Mouse (Mus musculus) cortical plate, adult 2 months (tissue): Measurements from ENCODE around the gene Stard3. TPM values are rescaled to one million over a fixed set of nuclear protein-coding genes. Genes with fewer than 3 reads are reported as not detected.

Experiments used
- H3K27ac ChIP-seq: fragments of 200-500 bp; 2 replicates; pipeline ENCODE4 v1.5.1; 2012; ENCODE audit warnings: low read length, control low read depth, inconsistent platforms; ENCODE audit not compliant: insufficient read depth
- H3K4me1 ChIP-seq: fragments of 200-500 bp; 2 replicates; pipeline ENCODE4 v1.6.1; 2011; ENCODE audit warnings: low read length; ENCODE audit not compliant: control insufficient read depth, insufficient read depth
- H3K4me3 ChIP-seq: fragments of 200-500 bp; 2 replicates; pipeline ENCODE4 v1.5.1; 2011; ENCODE audit warnings: mild to moderate bottlenecking, low read length, control low read depth; ENCODE audit not compliant: insufficient read depth
- CTCF ChIP-seq: fragments of 200-500 bp; IDR thresholded peaks from 2 replicates; pipeline ENCODE4 v1.5.1; 2011; ENCODE audit warnings: mild to moderate bottlenecking, control low read depth, low read length; ENCODE audit not compliant: insufficient read depth; ENCODE audit errors: extremely low read depth
- POLR2A ChIP-seq: fragments of 200-500 bp; IDR thresholded peaks from 2 replicates; pipeline ENCODE4 v1.6.1; 2011; ENCODE audit warnings: mild to moderate bottlenecking, low read length, control low read depth; ENCODE audit not compliant: insufficient read depth; ENCODE audit errors: extremely low read depth
- polyA plus RNA-seq: library from polyadenylated mRNA; depleted of rRNA; stranded (reverse); fragments of >200 nt; gene quantifications from 2 replicates; pipeline ENCODE4 v1.2.3, GENCODE M21; 2012

Gene Stard3
- polyA plus RNA-seq, 1 experiment = 70.8 TPM

GRCm38 (mm10) chr11:98367863-98368186 is 9.7 kb downstream of the Stard3 start:
- Histone ChIP-seq H3K4me3 (no peak overlapping the region), H3K27ac (no peak overlapping the region), H3K4me1 (peaks cover 6% of the 10 kb centered on the region)
- no peak for TF ChIP-seq CTCF
- TF ChIP-seq POLR2A = no peak

GRCm38 (mm10) chr11:98369337-98369736 is 11.2 kb downstream of the Stard3 start:
- Histone ChIP-seq H3K27ac (no peak overlapping the region), H3K4me1 (peaks cover 6% of the 10 kb centered on the region), H3K4me3 (no peak overlapping the region)
- TF ChIP-seq CTCF (no peak), POLR2A (no peak)

GRCm38 (mm10) chr11:98370588-98370987 is 12.4 kb downstream of the Stard3 start:
- Histone ChIP-seq H3K27ac (no peak overlapping the region), H3K4me3 (no peak overlapping the region), H3K4me1 (peaks cover 6% of the 10 kb centered on the region)
- no peak for TF ChIP-seq POLR2A
- no peak for TF ChIP-seq CTCF

GRCm38 (mm10) chr11:98371556-98372240 is 13.5 kb downstream of the Stard3 start:
- H3K27ac ChIP-seq = peak overlapping the region; percentile 9; the same call in 1 of the 2 replicates
- no peak for TF ChIP-seq POLR2A
- no peak for TF ChIP-seq CTCF
- H3K4me1 ChIP-seq = peaks cover 6% of the 10 kb centered on the region
- H3K4me3 ChIP-seq = no peak overlapping the region

DNA sequence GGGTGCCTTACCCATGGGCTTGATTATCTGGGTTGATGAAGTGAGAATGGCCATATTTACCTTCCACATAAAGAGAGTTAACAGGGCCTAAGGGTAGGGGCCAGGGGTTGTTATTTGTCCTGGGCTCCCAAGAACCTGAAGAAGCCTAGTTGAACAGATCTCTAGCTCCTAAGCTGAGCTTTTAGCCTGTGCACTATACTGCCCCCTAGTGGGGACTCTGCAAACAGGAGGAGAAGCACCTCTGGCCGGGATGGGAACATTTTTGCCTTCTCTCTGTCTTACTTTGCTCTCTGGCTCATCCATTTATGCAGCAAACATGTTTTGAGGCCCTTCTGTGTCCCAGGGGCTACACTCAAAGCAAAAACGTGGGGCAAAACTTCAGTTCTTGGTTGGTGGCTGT is 14.2 kb downstream of the Stard3 start:
- H3K4me1 ChIP-seq = peaks cover 4% of the 10 kb centered on the region
- H3K27ac ChIP-seq = peak overlapping the region; percentile 9; the same call in 1 of the 2 replicates
- no peak overlapping the region for H3K4me3 ChIP-seq
- TF ChIP-seq CTCF = peak; percentile 86
- no peak for TF ChIP-seq POLR2A

DNA sequence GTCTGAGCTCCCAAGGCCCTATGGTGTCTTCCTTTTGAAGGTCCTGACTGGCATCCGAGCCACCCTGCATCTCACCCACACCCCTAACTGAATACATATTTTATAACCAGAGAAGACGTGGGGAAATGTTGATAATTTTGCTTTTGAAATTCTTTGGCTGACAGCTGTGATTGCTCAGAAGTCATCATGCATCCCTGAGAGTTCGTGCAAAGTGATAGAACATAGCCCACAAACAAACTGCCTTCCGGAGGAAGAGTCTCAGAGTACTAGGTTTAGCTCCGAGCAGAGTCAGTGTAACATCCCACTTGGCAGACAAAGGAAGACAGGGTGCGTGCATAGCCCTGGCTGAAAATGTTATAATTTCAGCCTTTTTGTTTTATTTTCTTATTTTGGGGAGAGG is 15.1 kb downstream of the Stard3 start:
- Histone ChIP-seq H3K27ac (no peak overlapping the region), H3K4me1 (no peaks in the 10 kb centered on the region), H3K4me3 (no peak overlapping the region)
- TF ChIP-seq POLR2A = no peak
- no peak for TF ChIP-seq CTCF

- no peak overlapping the region for H3K27ac ChIP-seq
- H3K4me3 ChIP-seq = no peak overlapping the region
- H3K4me1 ChIP-seq = no peaks in the 10 kb centered on the region
- TF ChIP-seq POLR2A (no peak), CTCF (no peak)
Measured at GRCm38 (mm10) chr11:98374266-98374665, 16.1 kb downstream of the Stard3 start.

GRCm38 (mm10) chr11:98376756-98377155 is 18.6 kb downstream of the Stard3 start:
- Histone ChIP-seq H3K4me1 (no peaks in the 10 kb centered on the region), H3K4me3 (no peak overlapping the region), H3K27ac (no peak overlapping the region)
- TF ChIP-seq CTCF = no peak
- TF ChIP-seq POLR2A = no peak

- Histone ChIP-seq H3K4me3 (no peak overlapping the region), H3K4me1 (no peaks in the 10 kb centered on the region), H3K27ac (no peak overlapping the region)
- TF ChIP-seq CTCF = no peak
- no peak for TF ChIP-seq POLR2A
Measured at GRCm38 (mm10) chr11:98377787-98378186, 19.6 kb downstream of the Stard3 start.

- Histone ChIP-seq H3K27ac (no peak overlapping the region), H3K4me3 (no peak overlapping the region), H3K4me1 (no peaks in the 10 kb centered on the region)
- TF ChIP-seq POLR2A (no peak), CTCF (no peak)
Measured at GRCm38 (mm10) chr11:98379379-98379778, 21.2 kb downstream of the Stard3 start.
